Mouse (Mus musculus) heart, adult 2 months (tissue): ENCODE results near the gene Eml3. TPM values are rescaled to one million over a fixed set of nuclear protein-coding genes. Genes with fewer than 3 reads are reported as not detected.

ENCODE experiments used
- DNase-seq, 2 experiments: peaks; one replicate each; pipeline ENCODE4 v3.0.0; 2021
- H3K27ac ChIP-seq: fragments of 200-600 bp; 2 replicates; pipeline ENCODE4 v1.8.1; 2022
- H3K27me3 ChIP-seq: fragments of 200-500 bp; 2 replicates; pipeline ENCODE4 v1.6.1; 2012; ENCODE audit warnings: mild to moderate bottlenecking, low read length, inconsistent platforms, mixed read lengths; ENCODE audit not compliant: control insufficient read depth, insufficient read depth
- H3K36me3 ChIP-seq: fragments of 200-500 bp; 2 replicates; pipeline ENCODE4 v1.6.1; 2012; ENCODE audit warnings: low read length, inconsistent platforms; ENCODE audit not compliant: control insufficient read depth, insufficient read depth
- H3K4me1 ChIP-seq: fragments of 200-500 bp; 2 replicates; pipeline ENCODE4 v1.6.1; 2011; ENCODE audit warnings: low read length; ENCODE audit not compliant: control insufficient read depth, insufficient read depth
- H3K4me3 ChIP-seq: fragments of 200-600 bp; 2 replicates; pipeline ENCODE4 v1.8.1; 2022
- H3K79me2 ChIP-seq: fragments of 200-500 bp; replicated peaks from 2 replicates; pipeline ENCODE4 v1.6.1; 2012; ENCODE audit warnings: mild to moderate bottlenecking, inconsistent platforms, low read length, moderate library complexity, mixed read lengths; ENCODE audit not compliant: control insufficient read depth, insufficient read depth
- H3K9ac ChIP-seq: fragments of 200-500 bp; 2 replicates; pipeline ENCODE4 v1.6.1; 2012; ENCODE audit warnings: low read depth, mild to moderate bottlenecking, control low read depth, inconsistent platforms, low read length, mixed read lengths
- CTCF ChIP-seq: fragments of 200-600 bp; IDR thresholded peaks from 2 replicates; pipeline ENCODE4 v1.8.1; 2022; ENCODE audit warnings: antibody characterized with exemption, mild to moderate bottlenecking, moderate library complexity
- EP300 ChIP-seq: fragments of 200-500 bp; IDR thresholded peaks from 2 replicates; pipeline ENCODE4 v1.6.1; 2011; ENCODE audit warnings: low read depth, low read length, control low read depth; ENCODE audit not compliant: insufficient read depth
- POLR2A ChIP-seq: fragments of 200-500 bp; IDR thresholded peaks from 2 replicates; pipeline ENCODE4 v1.6.1; 2011; ENCODE audit warnings: mild to moderate bottlenecking, low read depth, low read length, control low read depth; ENCODE audit not compliant: insufficient read depth
- WGBS: fragments of 180-500 bp; shearing (Covaris S2); methylation state at CpG from one replicate; pipeline ENCODE4 v1.1.7; 2018; 5-methylcytosine and 5-hydroxymethylcytosine counted together
- intact Hi-C: fragments of 180-260 bp; cut with DNase I; formaldehyde crosslinking; loops from one replicate; pipeline ENCODE4 v1.15.1; 2025
- polyA plus RNA-seq: library from polyadenylated mRNA; depleted of rRNA; stranded (reverse); fragments of >200 nt; gene quantifications from 2 replicates; pipeline ENCODE4 v1.2.3, GENCODE M21; 2012
- total RNA-seq, 2 experiments: library from RNA; stranded (reverse); gene quantifications; 2 replicates each; pipeline ENCODE4 v1.2.3; 2021

Eml3 gene
- total and polyA plus RNA-seq, 3 experiments: 7.0 to 17.6 (median 9.7) TPM

GRCm38 (mm10) chr19:8908531-8908930 lies 20.8 kb upstream of the Eml3 start:
- DNase-seq: no peak
- H3K36me3 ChIP-seq: no peaks in the 10 kb centered on the region
- no peak overlapping the region for H3K27ac ChIP-seq
- H3K27me3 ChIP-seq: no peaks in the 10 kb centered on the region
- no peak overlapping the region for H3K4me3 ChIP-seq
- no peak overlapping the region for H3K9ac ChIP-seq
- TF ChIP-seq POLR2A (no peak), EP300 (no peak), CTCF (no peak)
- intact Hi-C loops: no loop called here
- H3K79me2 ChIP-seq: no peaks in the 10 kb centered on the region
- 88% methylated on average over 6 of the region's 6 CpGs for WGBS
- no peaks in the 10 kb centered on the region for H3K4me1 ChIP-seq

- Histone ChIP-seq H3K27ac (no peak overlapping the region), H3K4me3 (no peak overlapping the region), H3K27me3 (no peaks in the 10 kb centered on the region), H3K4me1 (no peaks in the 10 kb centered on the region), H3K9ac (no peak overlapping the region), H3K79me2 (no peaks in the 10 kb centered on the region), H3K36me3 (no peaks in the 10 kb centered on the region)
- TF ChIP-seq POLR2A (no peak), CTCF (no peak), EP300 (no peak)
- intact Hi-C loops: no loop called here
- DNase-seq: no peak
- 85% methylated on average over 5 of the region's 5 CpGs for WGBS
Measured at GRCm38 (mm10) chr19:8911810-8912209, 17.5 kb upstream of the Eml3 start.

DNA sequence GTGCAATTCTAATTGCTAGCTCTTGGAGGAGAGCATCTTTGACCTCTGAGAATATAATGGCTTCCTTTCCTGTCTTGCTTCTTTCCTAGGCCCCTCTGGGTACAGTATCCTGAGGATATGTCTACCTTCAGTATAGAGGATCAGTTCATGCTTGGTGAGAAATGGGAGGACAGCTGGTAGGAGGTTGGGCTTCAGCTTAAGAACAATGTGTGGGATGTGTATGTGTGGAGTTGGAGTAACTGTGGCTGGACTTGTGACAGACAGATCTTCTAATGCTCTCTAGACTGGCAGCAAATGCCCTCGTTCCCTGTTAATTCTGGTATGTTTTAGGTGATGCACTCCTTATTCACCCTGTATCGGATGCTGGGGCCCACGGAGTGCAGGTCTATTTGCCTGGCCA lies 15.1 kb upstream of the Eml3 start:
- H3K4me3 ChIP-seq: no peak overlapping the region
- TF ChIP-seq CTCF: no peak
- no peak for TF ChIP-seq EP300
- no peak for TF ChIP-seq POLR2A
- no peaks in the 10 kb centered on the region for H3K27me3 ChIP-seq
- intact Hi-C loops: no loop called here
- no peaks in the 10 kb centered on the region for H3K36me3 ChIP-seq
- H3K27ac ChIP-seq: no peak overlapping the region
- H3K4me1 ChIP-seq: no peaks in the 10 kb centered on the region
- H3K79me2 ChIP-seq: no peaks in the 10 kb centered on the region
- H3K9ac ChIP-seq: no peak overlapping the region
- DNase-seq: no peak
- WGBS: 99% methylated on average over 3 of the region's 3 CpGs

DNA sequence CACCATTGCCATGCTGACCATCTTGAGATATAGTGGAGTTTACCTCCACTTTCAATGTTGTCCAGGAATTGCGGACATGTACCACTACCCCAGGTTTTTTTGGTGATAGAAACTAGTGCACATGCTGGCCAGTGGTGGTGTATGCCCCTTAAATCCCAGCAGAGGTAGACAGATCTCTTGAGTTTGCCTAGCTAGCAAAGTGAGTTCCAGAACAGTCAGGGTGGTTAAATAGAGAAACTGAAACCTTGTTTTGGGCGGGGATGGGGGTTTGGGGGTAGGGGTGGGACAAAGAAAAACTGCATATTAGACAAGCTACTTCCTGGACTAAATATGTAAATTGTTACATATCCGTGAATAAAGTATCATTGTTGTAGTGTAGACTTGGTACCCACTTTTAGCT lies 10.4 kb upstream of the Eml3 start:
- intact Hi-C loops: no loop called here
- H3K36me3 ChIP-seq: 0 out of 2 replicates have a peak, but pooled peaks cover 3% of the 10 kb centered on the region
- H3K27me3 ChIP-seq: no peaks in the 10 kb centered on the region
- TF ChIP-seq CTCF: no peak
- TF ChIP-seq EP300: no peak
- TF ChIP-seq POLR2A: no peak
- 89% methylated on average over 3 of the region's 3 CpGs for WGBS
- H3K9ac ChIP-seq: no peak overlapping the region
- H3K79me2 ChIP-seq: no peaks in the 10 kb centered on the region
- no peak overlapping the region for H3K4me3 ChIP-seq
- peaks cover 4% of the 10 kb centered on the region for H3K4me1 ChIP-seq
- H3K27ac ChIP-seq: no peak overlapping the region
- no peak for DNase-seq

GRCm38 (mm10) chr19:8919684-8920072 lies 9.7 kb upstream of the Eml3 start:
- no peaks in the 10 kb centered on the region for H3K79me2 ChIP-seq
- 65% methylated on average over 6 of the region's 6 CpGs for WGBS
- intact Hi-C loops: loop anchor here (2.0 kb wide), 1 partner anchor 21 kb away; the partner anchor contains the start of gene Ganab
- peak overlapping the region; percentile 25; the same call in 1 of the 2 replicates for H3K9ac ChIP-seq
- TF ChIP-seq EP300 (no peak), CTCF (no peak), POLR2A (no peak)
- H3K27me3 ChIP-seq: no peaks in the 10 kb centered on the region
- DNase-seq: no peak
- H3K36me3 ChIP-seq: 0 out of 2 replicates have a peak, but pooled peaks cover 3% of the 10 kb centered on the region
- H3K27ac ChIP-seq: peak overlapping the region; percentile 95
- H3K4me3 ChIP-seq: peak overlapping the region; percentile 94
- H3K4me1 ChIP-seq: peaks cover 4% of the 10 kb centered on the region

- 2% methylated on average over 50 of the region's 50 CpGs for WGBS
- no peaks in the 10 kb centered on the region for H3K79me2 ChIP-seq
Measured at GRCm38 (mm10) chr19:8920073-8920736, 9.1 kb upstream of the Eml3 start, which contains the start of gene B3gat3. TSS of gene B3gat3 (plus strand) at chr19:8920374.

More at GRCm38 (mm10) chr19:8920073-8920736, 9.1 kb upstream of the Eml3 start, which contains the start of gene B3gat3:
- DNase-seq: peak; percentile 98
- peaks cover 4% of the 10 kb centered on the region for H3K4me1 ChIP-seq
- H3K27ac ChIP-seq: peak within 1 kb of the TSS; percentile 95
- H3K36me3 ChIP-seq: 0 out of 2 replicates have a peak, but pooled peaks cover 3% of the 10 kb centered on the region
- TF ChIP-seq POLR2A: peak; percentile 99
- TF ChIP-seq CTCF: no peak
- TF ChIP-seq EP300: peak; percentile 50; the same call in 1 of the 2 replicates
- peak within 1 kb of the TSS; percentile 94 for H3K4me3 ChIP-seq
- H3K9ac ChIP-seq: peak within 1 kb of the TSS; percentile 93
- intact Hi-C loops: loop anchor here (2.0 kb wide), 1 partner anchor 21 kb away; the partner anchor contains the start of gene Ganab
- no peaks in the 10 kb centered on the region for H3K27me3 ChIP-seq
